Mouse (Mus musculus) cerebellum, postnatal 36 days (tissue): ENCODE results near the gene Dbi.
A peak's percentile ranks its signal among the peaks of the same experiment; 100 is the strongest.

Experiments used
- DNase-seq, 2 experiments: peaks; one replicate each; pipeline ENCODE4 v3.0.0; 2021 to 2022; ENCODE audit warnings: mixed read lengths in 2 of 2

Gene Dbi

GRCm38 (mm10) chr1:120082957-120083585, 37.8 kb downstream of the Dbi start:
- no peak for DNase-seq

GRCm38 (mm10) chr1:120080632-120081031, 40.2 kb downstream of the Dbi start:
- no peak for DNase-seq

- no peak for DNase-seq
Measured at GRCm38 (mm10) chr1:120077746-120078410, 43.0 kb downstream of the Dbi start.

- no peak for DNase-seq
Measured at GRCm38 (mm10) chr1:120075507-120075906, 45.4 kb downstream of the Dbi start.

GRCm38 (mm10) chr1:120074931-120075330, 45.9 kb downstream of the Dbi start:
- peak; percentile 39 to 55 for DNase-seq

GRCm38 (mm10) chr1:120074307-120074702, 46.6 kb downstream of the Dbi start:
- no peak for DNase-seq

GRCm38 (mm10) chr1:120073519-120074306, 47.2 kb downstream of the Dbi start, which contains the start of gene Tmem37:
Tmem37 (minus strand) TSS chr1:120074074.
- peak; percentile 16 to 31 for DNase-seq

GRCm38 (mm10) chr1:120072900-120073299, 48.0 kb downstream of the Dbi start:
- DNase-seq, result peak; percentile 39 to 55

GRCm38 (mm10) chr1:120071133-120071532, 49.7 kb downstream of the Dbi start:
- DNase-seq, result no peak

GRCm38 (mm10) chr1:120070168-120070567, 50.7 kb downstream of the Dbi start:
- no peak for DNase-seq

- no peak for DNase-seq
Measured at GRCm38 (mm10) chr1:120069120-120069519, 51.8 kb downstream of the Dbi start.

- DNase-seq, result no peak
Measured at GRCm38 (mm10) chr1:120066625-120067024, 54.3 kb downstream of the Dbi start.

GRCm38 (mm10) chr1:120066159-120066558, 54.7 kb downstream of the Dbi start:
- DNase-seq, result no peak

- no peak for DNase-seq
Measured at GRCm38 (mm10) chr1:120064036-120064682, 56.7 kb downstream of the Dbi start.
